Mouse (Mus musculus): ENCODE measurements around the gene Fcgbp.

GRCm38 (mm10) chr7:28050584-28050983 lies 20.5 kb upstream of the Fcgbp start:
- TF ChIP-seq MEF2A (IDR thresholded peaks at IDR 0.05; ENCODE audit: extremely low read depth, insufficient replicate concordance, low read depth, low read length, poor library complexity, severe bottlenecking): no peak
- TF ChIP-seq CTCF (IDR thresholded peaks at IDR 0.05 in 2 of 3, conservative IDR thresholded peaks at IDR 0.05 in 1 of 3; ENCODE audit: control insufficient read depth in 1 of 3, insufficient read depth in 1 of 3, low read depth in 2 of 3, low read length in 3 of 3, poor library complexity in 1 of 3, severe bottlenecking in 1 of 3): no peak
- no peak for TF ChIP-seq EP300 (IDR thresholded peaks at IDR 0.05; ENCODE audit: low read depth in 1 of 2, low read length in 2 of 2)
- TF ChIP-seq SMC3 (IDR thresholded peaks at IDR 0.05; ENCODE audit: low read depth, low read length): no peak
- no peak for TF ChIP-seq GATA1 (IDR thresholded peaks at IDR 0.05; ENCODE audit: low read depth, low read length)
- TF ChIP-seq ELF1 (IDR thresholded peaks at IDR 0.05; ENCODE audit: low read depth, low read length): no peak
- no peak for TF ChIP-seq JUND (IDR thresholded peaks at IDR 0.05; ENCODE audit: low read depth, low read length)
- TF ChIP-seq E2F4 (IDR thresholded peaks at IDR 0.05; ENCODE audit: borderline replicate concordance, low read depth, low read length): no peak
- TF ChIP-seq POLR2A (IDR thresholded peaks at IDR 0.05; ENCODE audit: control insufficient read depth in 1 of 2, insufficient read depth in 1 of 2, low read depth in 1 of 2, low read length in 2 of 2, poor library complexity in 1 of 2): no peak
- TF ChIP-seq CHD2 (IDR thresholded peaks at IDR 0.05; ENCODE audit: low read length): no peak
- TF ChIP-seq CHD1 (IDR thresholded peaks at IDR 0.05; ENCODE audit: low read depth, low read length): no peak
- TF ChIP-seq MAX (IDR thresholded peaks at IDR 0.05; ENCODE audit: low read length): no peak
- no peak for TF ChIP-seq RCOR1 (IDR thresholded peaks at IDR 0.05; ENCODE audit: low read depth, low read length)

Data from MEL (cell line).